Mouse (Mus musculus) urinary bladder, adult 18-20 months (tissue): ENCODE measurements at regions not wholly inside any gene's neighbourhood (a gene's known extent, or its start where the extent isn't known, plus 50 kb on each side); places are given as distances from the start of the nearest gene placed in this dataset.
"Not testable (repeated sequence)": the region's sequence is repeated elsewhere in the genome, so short reads cannot be mapped to it uniquely, and the experiment has no call there.

ENCODE experiments used
- DNase-seq, 2 experiments: peaks; one replicate each; pipeline ENCODE4 v3.0.0; 2022; ENCODE audit warnings: low spot score in 2 of 2, mixed read lengths in 2 of 2

DNA sequence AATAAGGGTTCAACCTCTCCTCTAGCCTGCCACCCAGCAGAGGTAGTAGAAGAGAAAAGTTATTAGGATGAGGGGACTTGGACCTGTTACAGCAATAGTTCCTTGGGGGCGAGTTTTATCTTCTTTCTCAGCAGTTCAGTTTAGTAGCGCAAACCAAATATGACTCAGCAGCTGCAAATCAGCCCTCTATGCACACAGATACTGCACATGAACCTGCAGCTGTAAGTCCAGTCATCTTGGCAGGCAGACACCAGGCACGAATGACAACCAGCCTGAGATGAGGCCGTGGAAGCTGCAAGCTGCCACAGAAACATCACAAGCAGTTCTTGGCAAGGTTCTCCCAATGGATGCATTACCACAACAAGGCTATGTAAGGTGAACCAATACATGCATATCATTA lies 327.0 kb upstream of the Akr1e1 start:
- DNase-seq, result no peak

DNA sequence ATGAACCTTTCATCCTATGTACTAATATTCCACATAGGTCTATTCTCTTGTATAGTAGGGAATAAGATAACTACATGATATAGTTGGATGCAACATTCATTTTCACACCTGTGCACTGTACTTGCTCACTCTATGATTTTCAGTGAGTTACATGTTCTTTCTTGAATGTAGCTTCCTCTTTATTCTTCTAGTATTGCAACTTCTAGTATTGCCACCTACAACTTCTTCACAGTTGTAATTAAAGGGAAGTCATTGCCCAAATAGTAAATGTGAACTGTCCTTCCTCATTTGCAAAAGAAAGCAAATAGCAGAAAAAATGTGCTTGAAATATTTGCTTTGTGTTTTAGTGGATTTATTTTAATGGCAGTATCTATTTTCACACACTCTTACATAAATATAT lies 330.9 kb upstream of the Akr1e1 start:
- no peak for DNase-seq

- DNase-seq, result peak in 1 of 2 experiments; percentile 1
These were observed 333.5 kb upstream of the Akr1e1 start for GRCm38 (mm10) chr13:4942490-4942889.

GRCm38 (mm10) chr13:4943046-4943445 lies 334.1 kb upstream of the Akr1e1 start:
- DNase-seq, result no peak

DNA sequence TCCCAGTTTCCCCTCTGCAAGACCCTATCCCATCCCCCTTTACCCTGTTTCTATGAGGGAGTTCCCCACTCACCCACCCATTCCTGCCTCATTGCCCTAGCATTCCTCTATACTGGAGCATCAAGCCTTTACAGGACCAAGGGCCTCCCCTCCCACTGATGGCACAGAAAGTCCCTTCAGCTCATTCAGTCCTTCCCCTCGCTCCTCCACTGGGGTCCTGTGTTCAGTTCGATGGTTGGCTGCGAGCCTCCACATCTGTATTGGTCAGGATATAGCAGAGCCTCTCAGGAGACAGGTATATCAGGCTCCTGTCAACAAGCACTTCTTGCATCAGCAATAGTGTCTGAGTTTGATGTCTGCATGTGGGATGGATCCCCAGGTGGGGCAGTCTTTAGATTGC lies 346.4 kb upstream of the Akr1e1 start:
- DNase-seq, result no peak

DNA sequence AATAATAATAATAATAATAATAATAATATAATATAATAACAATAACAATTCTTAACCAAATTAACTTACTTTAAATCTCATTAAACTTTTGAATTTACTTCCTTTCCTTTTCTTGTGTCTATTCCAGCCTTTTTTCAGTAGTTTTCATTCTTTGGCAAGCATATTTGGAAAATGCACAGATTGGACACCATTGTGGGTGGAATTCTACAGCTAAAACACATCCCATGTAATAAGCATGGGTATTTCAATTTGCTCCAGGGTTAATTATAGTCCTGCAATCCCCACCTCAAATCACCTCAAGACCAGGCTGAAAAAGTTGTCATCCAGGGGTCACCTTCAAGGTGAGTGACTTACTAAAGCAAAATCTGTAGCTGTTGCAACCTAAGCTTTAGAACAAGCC lies 355.9 kb upstream of the Akr1e1 start:
- no peak for DNase-seq

- DNase-seq, result no peak
These were observed 361.3 kb upstream of the Akr1e1 start for GRCm38 (mm10) chr13:4970081-4970892.

GRCm38 (mm10) chr13:4971472-4972067 lies 362.6 kb upstream of the Akr1e1 start:
- DNase-seq, result no peak

DNA sequence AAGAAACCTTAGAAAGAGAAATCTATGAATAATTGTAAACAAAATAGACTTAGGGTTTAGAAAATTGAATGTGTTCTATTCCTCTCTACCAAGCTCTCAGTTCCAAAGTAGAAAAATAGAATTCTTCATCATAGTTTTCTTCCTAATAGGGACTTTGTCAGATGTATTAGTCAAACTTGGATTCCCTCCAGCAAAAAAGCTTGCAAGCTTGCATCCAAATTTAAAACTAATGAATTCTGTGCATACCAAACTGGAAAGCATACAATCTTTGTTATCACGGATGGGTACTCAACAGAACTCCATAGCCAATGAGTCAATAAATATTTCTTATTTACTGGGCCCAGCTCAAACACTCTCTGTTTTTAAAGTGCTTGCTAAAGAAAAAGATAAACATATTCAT lies 383.9 kb upstream of the Akr1e1 start:
- no peak for DNase-seq

GRCm38 (mm10) chr13:5008296-5008695 lies 399.3 kb upstream of the Akr1e1 start:
- no peak for DNase-seq

GRCm38 (mm10) chr13:5022439-5022838 lies 413.5 kb upstream of the Akr1e1 start:
- no peak for DNase-seq

DNA sequence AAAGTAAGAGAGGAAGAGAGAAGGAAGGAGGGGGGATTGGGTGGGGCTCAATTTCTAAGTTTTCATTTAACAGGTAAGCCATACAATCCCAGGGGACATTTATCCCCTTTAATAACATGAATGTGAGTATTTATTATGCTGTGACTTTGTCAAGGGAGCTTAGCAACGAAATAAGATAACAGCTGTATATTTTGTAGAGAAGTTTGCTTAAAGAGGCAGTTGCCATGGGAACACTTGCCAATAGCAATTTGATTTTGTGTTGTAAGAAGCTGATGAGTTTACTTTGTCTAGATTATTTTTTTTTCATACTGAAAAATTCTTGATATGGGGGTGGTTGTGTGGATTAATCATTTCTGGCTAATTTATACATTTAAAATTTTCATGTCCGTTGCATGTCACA lies 450.9 kb upstream of the Akr1e1 start:
- no peak for DNase-seq

- DNase-seq, result peak in 1 of 2 experiments; percentile 1
These were observed 451.5 kb upstream of the Akr1e1 start for GRCm38 (mm10) chr13:5060462-5060861.

DNA sequence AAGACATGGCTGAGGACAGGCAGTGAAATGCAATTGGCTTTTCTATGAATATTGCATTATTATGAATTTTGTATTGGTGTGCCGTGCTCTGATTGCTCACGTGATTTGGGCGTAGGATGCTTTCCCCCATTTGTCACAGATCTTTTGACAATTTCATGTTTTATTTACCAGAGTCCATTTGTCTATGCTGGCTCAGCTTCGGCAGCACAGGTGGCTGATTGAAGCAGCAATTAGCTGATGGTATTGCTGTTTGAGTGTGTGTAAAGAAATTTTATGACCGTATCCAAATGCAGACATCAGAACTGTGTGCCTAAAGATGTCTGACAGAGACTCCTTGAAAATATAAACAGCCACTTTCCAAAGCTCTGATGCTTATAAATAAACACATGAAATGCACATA lies 498.5 kb upstream of the Akr1e1 start:
- DNase-seq, result no peak

DNA sequence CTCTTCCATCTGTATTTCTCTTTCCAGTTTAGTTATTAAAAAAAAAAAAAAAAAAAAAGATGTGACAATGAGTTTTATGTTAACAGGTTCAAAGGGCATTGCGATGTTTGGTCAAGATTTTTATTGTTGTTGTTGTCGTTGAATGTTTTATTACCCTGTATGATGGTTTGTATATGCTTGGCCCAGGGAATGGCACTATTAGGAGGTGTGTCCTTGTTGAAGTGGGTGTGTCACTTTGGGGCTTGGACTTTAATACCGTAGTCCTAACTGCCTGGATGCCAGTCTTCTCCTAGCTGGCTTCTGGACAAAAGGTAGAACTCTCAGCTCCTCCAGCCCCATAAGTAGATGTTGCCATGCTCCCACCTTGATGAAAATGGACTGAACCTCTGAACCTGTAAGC lies 545.9 kb upstream of the Akr1e1 start:
- DNase-seq, result no peak

DNA sequence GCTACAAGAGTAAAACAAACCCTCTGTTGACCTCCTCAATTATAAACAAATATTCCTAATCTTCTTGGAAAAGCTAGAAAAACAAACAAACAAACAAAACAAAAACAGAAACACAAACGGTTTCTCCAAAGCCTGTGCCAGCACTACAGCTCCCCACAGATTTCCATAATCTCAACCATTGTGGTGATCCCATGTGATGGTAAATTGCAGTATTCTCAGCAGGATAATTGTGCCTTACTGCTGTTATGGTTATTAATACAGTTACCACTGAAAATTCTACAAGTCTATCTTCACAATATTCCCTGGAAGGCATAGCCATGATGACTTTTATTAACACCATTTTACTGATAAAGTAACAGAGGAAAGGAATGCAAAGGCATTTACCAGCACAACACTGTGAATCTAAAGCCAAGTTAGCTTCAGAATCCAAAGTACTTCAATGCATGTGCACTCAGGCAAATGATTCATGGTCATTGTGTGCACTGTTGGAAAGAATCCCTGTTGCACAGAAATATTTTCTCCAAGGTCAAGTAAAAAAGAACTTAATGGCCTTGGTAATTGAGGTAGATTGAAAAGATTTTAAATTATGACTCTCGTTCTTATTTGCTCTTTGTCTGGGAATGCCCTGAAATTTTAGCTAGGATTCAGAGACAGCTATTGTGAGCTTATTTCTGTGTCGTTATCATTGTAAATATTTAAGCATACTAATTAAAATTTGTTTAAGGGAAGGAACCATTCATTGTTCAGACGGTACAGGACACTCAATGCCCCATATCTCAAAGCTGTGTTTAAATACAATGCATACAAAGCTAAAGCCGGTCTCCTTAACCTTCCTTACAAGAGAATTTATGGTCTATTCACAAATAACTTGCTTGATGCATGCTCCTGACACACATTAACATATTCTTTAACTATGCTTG lies 551.1 kb upstream of the Akr1e1 start:
- no peak for DNase-seq

GRCm38 (mm10) chr13:5166716-5167115 lies 557.7 kb upstream of the Akr1e1 start:
- no peak for DNase-seq

DNA sequence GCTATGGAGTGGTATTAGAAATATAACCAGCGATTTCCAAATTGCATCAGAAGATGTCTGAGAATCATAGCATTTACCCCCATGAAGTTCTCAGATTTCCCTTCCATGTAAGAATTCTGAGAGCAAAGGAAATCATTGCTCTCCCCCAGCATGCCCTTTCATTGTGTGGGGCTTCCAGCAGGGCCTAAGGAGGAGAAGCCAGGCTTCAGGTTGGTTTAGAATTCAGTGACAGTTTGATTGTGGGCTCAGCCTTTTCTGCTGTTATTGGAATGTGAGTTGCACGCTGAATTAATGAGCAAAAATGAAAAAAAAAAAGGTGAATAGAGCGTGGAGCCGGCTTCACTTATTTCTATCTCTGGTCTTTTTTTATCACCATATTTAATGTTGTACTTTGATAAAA lies 570.0 kb upstream of the Akr1e1 start:
- DNase-seq, result no peak

DNA sequence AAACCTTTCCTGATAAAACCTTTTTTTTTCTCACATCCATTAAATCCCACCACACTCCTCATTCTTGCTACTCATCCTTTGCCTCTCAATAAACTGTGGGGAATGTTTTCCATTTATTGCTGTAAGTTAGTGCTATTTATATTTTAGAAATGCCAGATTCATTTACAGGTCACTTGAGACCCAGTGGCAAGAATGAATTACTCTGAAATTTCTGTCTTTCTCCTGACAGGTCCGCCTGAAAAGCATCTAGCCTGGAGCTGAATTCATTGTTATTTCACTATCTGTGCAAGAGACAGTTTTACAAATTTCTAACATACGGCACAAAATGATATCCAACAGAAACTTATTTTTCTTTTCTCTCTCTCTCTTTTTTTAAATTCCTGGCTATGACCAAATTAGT lies 570.6 kb upstream of the Akr1e1 start:
- DNase-seq, result no peak

- not testable (repeated sequence) for DNase-seq
These were observed 576.3 kb upstream of the Akr1e1 start for GRCm38 (mm10) chr13:5185237-5185800.

GRCm38 (mm10) chr13:5202736-5203135 lies 593.8 kb upstream of the Akr1e1 start:
- no peak for DNase-seq

DNA sequence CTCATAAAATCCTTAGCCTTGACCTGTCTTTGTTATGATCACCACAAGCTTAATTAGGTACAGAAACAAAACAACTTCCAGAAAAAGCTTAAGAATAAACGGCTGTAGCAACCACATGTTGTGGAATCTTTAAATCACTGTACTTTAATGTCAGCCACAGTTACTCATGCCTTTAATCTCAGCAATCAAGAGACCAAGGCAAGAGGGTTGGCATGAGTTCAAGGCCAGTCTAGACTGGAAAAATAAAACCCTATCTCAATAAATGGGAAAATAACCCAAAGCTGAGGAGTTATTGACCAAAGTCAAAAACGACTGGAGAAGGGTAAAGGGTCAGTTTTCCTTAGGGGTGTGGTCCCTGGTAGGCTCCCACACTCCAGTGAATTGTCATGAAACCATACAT lies 595.2 kb upstream of the Akr1e1 start:
- no peak for DNase-seq
